Mouse (Mus musculus): ENCODE data around the gene Pcdh9.
A peak's percentile ranks its signal among the peaks of the same experiment; 100 is the strongest.

The Pcdh9 gene

DNA sequence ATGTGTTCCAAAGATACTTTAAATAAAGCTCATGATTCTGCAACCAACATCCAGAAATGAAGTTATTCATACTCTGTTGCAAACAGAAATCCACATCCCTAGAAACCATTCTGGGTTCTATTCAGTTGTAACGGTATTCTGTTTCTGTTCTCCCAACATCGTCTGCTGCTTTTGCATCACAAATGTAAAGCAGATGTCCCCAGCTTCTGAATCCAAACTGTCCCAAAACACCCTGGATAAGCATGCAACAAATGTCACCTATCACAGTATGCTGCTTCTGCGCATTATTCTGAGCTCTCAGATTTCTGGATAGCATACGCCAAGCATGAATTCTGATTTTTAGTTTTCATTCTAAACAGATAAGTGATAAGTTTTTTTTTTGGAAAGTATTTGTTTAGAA, 516.3 kb downstream of the Pcdh9 start:
- DNase-seq, result no peak

DNA sequence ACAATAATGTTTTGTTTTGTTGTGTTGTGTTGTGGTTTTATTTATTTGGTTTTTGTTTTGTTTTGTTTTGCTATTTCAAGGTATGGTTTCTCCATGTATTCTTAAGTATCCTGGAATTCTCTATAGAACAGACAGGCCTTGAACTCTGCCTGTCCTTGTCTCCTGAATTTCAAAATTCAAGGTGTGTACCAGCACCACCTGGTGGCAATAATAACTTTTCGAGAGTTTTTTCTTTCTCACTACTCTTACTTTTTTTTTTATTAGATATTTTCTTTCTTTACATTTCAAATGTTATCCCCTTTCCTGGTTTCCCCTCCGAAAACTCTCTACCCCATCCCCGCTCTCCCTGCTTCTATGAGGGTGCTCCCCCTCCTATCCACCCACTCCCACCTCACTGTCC, 536.3 kb downstream of the Pcdh9 start:
- DNase-seq, result no peak

DNA sequence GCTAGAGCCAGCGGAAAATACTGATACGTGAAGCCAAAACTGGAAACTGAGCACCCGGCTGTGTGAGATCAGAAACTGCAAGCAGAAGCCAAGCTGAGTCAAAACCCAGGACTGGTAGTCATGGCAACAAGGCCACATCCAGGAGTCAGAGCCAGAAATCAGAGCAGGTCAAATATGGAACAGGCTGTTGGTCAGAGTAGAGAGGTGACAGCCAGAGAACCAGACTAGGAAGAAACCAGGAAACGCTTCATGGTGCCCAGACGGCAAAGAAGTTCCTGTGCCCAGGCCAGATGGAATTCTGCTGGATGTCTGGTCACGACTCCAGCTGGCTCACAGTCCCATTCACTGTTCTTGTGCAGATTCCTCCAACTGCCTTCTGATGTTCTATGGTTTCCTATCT, 539.6 kb downstream of the Pcdh9 start:
- peak; percentile 88 to 91 for DNase-seq

DNA sequence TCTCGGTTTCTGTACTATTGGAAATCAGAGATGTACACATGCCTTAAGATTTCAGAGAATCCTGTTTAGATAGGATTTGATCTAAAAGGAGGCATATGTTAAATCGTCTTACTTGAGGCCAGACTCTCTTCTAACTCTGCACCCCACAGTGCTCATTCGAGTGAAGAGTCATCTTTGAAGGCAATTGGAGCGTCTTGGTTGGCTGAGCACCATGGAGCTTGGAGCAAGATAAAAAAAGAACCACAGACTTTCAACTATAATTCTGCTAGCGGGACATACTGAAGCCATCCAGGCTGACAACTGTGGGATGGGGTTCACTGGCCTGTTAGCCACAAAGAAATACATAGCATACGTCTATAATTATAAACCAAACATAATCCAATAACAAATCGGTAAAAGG, 541.3 kb downstream of the Pcdh9 start:
- peak; percentile 38 to 61 for DNase-seq

GRCm38 (mm10) chr14:93347031-93347430, 543.4 kb downstream of the Pcdh9 start:
- peak in 1 of 2 experiments; percentile 29 for DNase-seq

DNA sequence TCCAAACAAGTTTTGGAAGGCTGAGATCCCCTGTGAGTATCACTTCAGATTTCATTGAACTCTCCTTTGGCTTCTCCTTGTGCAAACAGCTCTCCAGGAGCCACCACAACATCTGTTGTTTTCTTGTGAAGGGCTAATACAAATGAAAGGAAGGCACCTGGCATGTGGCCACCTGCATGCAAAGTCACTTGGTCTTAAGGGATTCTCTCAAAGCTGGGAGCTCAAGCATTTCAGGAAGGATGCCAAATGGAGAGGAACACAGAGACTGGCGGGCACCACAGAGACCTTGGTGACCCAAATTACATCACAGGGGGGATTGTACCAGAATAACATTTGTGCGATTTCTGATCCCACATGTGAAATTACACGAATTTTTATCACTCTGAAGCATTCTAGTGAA, 547.7 kb downstream of the Pcdh9 start:
- peak; percentile 56 to 58 for DNase-seq

DNA sequence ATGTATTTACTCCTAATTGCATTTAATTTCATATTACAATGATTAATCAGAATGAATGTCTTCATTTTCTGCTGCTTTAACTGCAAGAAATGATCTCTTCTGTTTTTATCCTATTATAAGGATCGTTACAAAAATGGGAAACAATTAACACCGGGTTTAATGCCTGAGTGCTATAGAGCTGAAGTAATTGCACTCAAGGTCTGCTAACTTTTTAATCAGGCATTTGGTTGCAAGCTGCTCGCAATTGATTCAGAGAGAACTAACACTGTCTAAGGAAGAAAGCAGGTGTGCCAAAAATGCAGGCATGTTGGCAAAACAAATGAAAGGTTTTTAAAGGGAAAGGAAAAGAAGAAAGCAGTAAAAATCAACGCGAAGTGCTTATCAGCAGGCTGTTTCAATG, 549.1 kb downstream of the Pcdh9 start:
- no peak for DNase-seq

DNA sequence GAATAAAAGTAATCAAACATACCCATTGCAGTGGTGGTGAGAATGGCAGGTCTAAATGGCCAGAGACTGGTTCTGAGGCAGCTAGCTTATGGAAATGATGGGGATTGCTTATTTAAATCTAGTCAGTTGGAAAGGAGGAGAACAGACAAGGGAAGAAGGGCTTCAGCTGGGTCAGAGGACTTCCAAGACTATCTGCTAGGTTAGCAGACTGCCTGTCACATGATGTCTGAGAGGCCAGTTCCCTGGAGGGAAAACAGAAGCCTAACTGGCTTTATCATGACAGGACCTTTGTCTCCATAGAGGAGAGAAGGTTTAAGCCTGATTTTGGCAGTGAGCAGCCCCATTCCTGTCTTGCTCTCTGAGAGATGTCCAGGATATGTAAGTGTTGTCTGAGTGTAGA, 561.2 kb downstream of the Pcdh9 start:
- DNase-seq, result no peak

DNA sequence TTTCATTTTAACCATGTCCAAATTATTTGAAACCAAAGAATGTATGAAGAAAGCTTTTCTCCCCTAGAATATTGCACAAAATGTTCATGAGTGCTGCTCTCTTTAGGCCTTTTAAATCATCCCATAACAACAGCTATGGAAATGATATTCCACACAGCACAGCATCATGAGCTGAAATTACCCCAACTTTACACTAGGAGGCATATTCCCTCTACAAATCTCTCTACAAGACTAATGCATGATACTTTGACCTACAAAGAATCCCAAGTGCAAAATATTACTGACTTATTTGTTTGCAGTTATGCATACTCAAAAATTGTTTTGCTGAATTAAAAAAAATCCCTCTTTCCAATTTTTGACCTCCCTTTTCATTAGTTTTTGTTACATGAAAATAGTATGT, 573.1 kb downstream of the Pcdh9 start:
- DNase-seq, result peak in 1 of 2 experiments; percentile 18

DNA sequence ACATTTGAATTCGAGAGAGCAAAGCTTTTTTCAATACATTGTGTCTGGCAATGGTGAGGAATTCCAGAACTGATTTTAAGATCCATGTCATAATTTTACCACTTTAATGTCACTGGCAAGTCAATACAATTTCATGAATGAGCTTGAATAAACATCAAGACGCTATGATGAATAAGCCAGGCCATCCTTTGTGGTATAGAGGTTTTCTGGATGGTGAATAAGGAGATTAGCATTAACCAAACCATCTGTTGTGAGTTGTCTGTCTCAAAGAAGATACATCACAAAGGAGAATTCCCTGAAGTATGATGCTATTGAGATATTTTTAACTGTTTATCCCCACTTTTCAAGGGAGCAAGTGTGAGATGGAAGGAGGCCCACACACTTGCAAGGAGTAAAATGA, 602.1 kb downstream of the Pcdh9 start:
- DNase-seq, result no peak

GRCm38 (mm10) chr14:93287642-93288041, 602.8 kb downstream of the Pcdh9 start:
- no peak for DNase-seq

GRCm38 (mm10) chr14:93285136-93285535, 605.3 kb downstream of the Pcdh9 start:
- no peak for DNase-seq

DNA sequence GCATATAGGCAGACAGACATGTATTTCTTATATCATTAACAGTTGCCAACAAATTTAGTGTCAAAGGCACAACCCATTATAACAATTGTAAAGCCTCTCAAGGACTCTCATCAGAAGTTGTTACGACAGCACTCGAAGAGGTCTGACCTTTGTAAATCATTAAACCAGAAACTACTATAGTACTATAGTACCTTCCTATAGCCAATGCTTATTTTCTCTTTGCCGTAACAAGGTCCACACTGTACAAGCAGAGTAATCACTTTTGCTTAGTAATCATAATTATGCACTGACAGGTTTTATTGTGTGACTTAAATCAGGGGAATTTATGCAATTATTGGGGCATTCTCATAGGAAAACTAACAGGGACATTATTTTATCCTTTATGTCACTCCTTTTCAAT, 606.5 kb downstream of the Pcdh9 start:
- DNase-seq, result no peak

DNA sequence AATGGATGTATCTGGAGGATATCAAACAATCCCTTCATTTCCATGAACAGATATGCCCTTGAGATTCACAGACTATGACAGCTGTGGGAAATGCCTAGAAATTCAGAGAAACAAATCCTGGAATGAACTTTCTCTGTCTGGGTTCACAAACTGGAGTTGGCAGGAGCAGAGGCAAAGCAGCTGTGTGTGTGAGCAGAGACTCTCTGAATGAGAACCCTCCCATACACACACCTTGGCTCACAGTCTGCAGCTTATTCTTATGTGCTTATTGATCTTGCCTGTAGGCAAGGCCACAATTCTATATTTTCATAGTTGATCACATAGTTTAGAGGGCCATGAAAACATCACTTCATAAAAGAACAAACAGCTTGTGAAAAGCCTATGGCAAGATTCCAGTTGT, 614.8 kb downstream of the Pcdh9 start:
- no peak for DNase-seq

- no peak for DNase-seq
Observed at GRCm38 (mm10) chr14:93274767-93275166, 615.7 kb downstream of the Pcdh9 start.

DNA sequence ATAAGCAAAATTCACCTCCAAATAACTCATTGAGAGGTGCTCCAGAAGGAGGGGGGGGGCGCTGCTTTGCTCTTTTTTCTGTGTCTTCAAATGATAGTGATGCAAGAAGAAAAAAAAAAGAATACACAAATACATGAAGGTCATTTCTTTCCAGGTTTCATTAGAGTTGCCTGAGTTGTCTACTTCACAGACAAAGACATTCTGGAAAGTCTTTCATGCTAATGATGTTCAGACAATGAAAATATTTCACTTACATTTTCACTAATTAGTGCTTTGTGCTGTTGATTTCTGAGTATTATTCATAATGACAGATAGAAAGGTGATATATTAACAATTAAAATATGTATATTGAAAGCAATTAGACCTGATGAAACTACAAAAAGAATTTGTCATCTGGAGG, 637.1 kb downstream of the Pcdh9 start:
- DNase-seq, result no peak

DNA sequence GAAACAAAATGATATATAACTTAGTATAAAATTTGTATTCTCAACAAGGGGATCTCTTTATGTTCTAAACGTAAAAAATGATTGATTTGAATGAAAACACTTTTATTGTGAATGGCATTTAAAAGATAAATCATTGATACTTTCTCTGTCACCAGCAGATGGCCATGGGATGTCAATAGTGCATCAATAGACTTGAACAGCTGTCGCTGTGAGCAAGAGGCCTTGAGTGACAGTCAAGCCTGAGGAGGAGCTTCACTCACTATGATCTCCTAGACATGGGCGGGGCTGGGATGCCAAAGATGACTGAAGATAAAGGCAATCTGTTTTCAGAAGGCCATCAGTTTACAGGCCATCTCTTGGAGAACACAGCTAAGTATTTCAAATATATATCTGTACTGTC, 650.2 kb downstream of the Pcdh9 start:
- no peak for DNase-seq

- DNase-seq, result no peak
Observed at GRCm38 (mm10) chr14:93234333-93234732, 656.1 kb downstream of the Pcdh9 start.

- DNase-seq, result no peak
Observed at GRCm38 (mm10) chr14:93233599-93233998, 656.9 kb downstream of the Pcdh9 start.

DNA sequence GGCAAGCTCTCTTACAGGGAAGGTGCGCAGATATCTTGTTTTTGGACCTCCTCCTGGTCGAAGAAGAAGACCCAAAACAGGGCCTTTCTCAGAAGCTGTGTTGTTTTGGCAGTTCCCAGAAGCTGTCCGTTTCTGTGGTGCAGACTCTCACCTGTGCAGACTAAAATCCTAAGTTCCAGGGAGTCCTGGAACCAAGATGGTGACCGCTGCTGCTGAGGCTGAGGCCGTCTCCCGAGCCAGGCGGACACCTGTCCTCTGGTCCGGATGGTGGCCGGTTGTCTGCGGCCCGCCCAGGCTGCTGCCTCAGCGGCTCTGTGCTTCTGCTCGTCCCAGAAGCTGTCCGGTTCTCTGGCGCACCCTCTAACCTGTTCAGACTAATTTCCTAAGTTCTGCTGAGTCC, 675.6 kb downstream of the Pcdh9 start:
- DNase-seq, result peak; percentile 47 to 73

- no peak for DNase-seq
Observed at GRCm38 (mm10) chr14:93199791-93200190, 690.7 kb downstream of the Pcdh9 start.

DNA sequence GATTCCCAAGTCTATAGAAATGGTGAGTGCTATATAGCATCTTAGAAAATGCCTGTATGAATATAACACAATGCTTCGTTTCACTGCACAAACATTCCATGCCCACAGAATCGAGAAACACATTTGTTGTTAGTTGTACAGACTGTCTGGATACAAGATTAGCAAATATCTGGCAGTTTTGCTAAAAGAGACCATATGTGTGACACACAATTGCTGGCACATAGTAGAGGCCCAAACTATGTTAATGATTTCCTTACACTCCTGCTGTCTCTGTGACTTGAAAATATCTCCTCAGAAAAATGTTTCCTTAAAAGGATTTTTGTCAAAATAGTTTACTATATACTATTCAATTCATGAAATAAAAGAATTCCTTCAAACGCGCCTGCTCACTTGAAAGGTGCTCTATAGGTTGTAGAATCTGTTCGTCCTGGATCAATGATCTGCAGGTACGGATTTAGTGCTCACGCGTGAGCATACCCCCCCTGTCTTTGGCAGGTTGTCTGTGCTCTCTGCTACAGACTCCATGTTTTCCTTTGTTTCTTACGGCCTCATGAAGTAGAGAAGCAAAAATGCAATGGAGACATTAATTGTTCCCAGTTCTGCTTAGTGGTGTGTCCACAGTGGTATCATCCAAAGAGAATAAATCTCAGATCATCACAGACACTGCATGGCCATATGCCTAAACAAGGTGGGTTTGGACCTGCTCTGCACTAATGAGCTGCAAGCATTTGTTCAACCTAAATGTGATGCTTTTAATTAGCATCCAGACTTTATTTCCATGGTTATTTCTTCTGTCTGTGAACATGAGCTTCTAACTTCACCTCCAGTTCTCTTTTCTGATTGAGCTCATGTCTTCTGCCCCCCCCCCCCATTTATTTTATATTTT, 707.6 kb downstream of the Pcdh9 start:
- no peak for DNase-seq

- no peak for DNase-seq
Observed at GRCm38 (mm10) chr14:93169201-93169600, 721.3 kb downstream of the Pcdh9 start.

DNA sequence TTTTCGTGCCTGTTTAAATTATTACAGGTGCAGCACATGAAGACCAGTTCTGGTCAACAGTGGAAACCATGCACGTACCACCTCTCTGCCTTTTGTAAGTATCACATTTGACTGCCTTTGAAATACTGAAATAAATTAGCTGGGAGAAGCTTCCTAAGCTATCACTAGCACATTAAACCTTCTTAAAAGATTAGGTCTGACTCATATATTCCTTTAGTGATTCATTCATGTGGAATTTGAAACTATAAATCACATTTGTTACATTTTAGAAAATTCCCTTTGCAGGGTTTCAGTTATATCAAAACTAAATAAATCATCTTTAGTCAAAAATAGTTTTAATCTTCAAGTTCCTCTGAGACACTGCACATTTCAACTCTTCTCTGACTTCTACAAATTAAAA, 722.1 kb downstream of the Pcdh9 start:
- no peak for DNase-seq

DNA sequence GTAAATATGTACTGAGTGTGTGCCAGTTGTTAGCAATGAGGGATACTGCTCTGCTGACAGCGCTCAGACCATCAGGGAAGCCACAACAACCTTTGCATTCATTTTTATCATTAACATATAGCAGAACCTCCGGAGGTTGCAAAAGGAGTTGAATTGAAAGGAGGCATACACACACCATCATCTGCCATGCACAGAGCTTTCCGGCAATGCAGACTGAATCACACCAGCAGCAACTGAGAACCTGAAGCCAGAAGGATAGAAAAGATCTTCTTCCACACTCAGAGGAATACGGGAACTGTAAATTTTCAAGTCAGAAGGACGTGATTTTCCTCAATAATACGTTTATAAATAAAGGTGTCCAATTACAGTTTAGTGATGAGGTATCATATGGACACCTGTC, 747.1 kb downstream of the Pcdh9 start:
- no peak for DNase-seq
